Mouse (Mus musculus): ENCODE measurements around the gene Arl4c. TPM values are rescaled to one million over a fixed set of nuclear protein-coding genes. Genes with fewer than 3 reads are reported as not detected.

Gene Arl4c
- 1.5 and 1.7 TPM in 2 replicates for polyA plus RNA-seq (2015; fragmentation: Nextera tagmentation; extraction: Ambion mirVana)

GRCm38 (mm10) chr1:88701870-88702661, at the start of gene Arl4c:
TSS of gene Arl4c (minus strand) at chr1:88702221.
- Histone ChIP-seq H3K9me3 (ENCODE audit: low read length) (no peaks in the 10 kb centered on the region), H3K4me2 (ENCODE audit: low read depth, low read length) (peak within 1 kb of the TSS; percentile 92), H3K27me3 (ENCODE audit: insufficient read depth, low read length) (peaks cover 27% of the 10 kb centered on the region), H3K36me3 (replicated peaks; ENCODE audit: insufficient read depth, low read length) (no peaks in the 10 kb centered on the region), H3K27ac (ENCODE audit: low read depth) (peak within 1 kb of the TSS; percentile 77), H3K4me3 (ENCODE audit: low read depth, low read length) (peak within 1 kb of the TSS; percentile 69), H3K4me1 (ENCODE audit: insufficient read depth) (peaks cover 5% of the 10 kb centered on the region; the same call in 1 of the 2 replicates), H3K9ac (replicated peaks) (peak within 1 kb of the TSS; percentile 67)
- TF ChIP-seq CTCF (IDR thresholded peaks at IDR 0.05; ENCODE audit: low read depth) (no peak), EP300 (IDR thresholded peaks at IDR 0.05; ENCODE audit: low read depth) (no peak)
- ATAC-seq (peak; percentile 77), DNase-seq (peak; percentile 81)
- 4% methylated on average over 76 of the region's 91 CpGs for WGBS (ENCODE audit: insufficient replicate concordance)

DNA sequence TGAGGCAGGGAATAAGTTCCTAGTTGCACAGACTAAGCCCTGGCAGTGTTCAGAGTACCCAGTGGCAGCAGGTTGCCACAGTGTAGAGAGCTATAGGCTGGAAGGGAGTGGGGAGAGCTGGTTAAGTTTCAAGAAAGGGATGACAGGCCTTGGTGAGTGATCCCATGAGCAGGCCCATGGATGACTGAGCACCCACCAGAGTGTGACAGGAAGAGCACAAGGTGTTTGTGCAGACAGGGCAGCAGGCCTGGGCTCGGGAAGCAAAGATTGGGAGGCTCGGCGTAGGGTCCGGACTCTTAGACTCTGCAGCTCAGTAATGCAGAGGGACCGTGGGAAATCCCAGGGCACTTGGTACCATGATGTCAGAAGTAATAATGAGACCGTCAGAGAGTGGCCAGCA, 49.3 kb upstream of the Arl4c start:
- TF ChIP-seq EP300 (IDR thresholded peaks at IDR 0.05; ENCODE audit: low read depth) (no peak), CTCF (IDR thresholded peaks at IDR 0.05; ENCODE audit: low read depth) (no peak)
- 80% methylated on average over 6 of the region's 6 CpGs for WGBS (ENCODE audit: insufficient replicate concordance)
- no peaks in the 10 kb centered on the region for H3K36me3 ChIP-seq (replicated peaks; ENCODE audit: insufficient read depth, low read length)
- H3K4me3 ChIP-seq (ENCODE audit: low read depth, low read length), result no peak overlapping the region
- H3K27me3 ChIP-seq (ENCODE audit: insufficient read depth, low read length), result no peaks in the 10 kb centered on the region
- no peak for ATAC-seq
- H3K4me2 ChIP-seq (ENCODE audit: low read depth, low read length), result no peak overlapping the region
- DNase-seq, result no peak
- no peak overlapping the region for H3K9ac ChIP-seq (replicated peaks)
- H3K9me3 ChIP-seq (ENCODE audit: low read length), result no peaks in the 10 kb centered on the region
- H3K27ac ChIP-seq (ENCODE audit: low read depth), result no peak overlapping the region
- no peaks in the 10 kb centered on the region for H3K4me1 ChIP-seq (ENCODE audit: insufficient read depth)

DNA sequence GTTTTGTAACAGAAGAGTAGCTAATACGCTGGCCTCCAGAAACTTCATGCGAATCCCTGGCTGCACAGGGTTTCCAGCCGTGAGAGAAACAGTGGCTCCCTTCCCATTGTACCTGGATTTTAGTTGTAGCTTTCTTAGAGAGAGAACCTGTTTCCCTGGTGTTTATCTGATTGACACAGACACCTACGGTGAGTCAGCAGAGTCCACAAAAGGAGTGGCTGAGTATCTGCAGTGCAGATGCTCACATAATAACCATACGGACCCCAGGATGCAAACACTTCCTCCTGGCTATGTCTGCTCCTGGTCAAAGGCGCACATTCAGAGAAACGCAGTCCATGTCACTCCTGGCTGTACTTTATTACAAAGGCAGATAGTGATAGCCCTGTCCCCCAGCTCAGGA, 48.6 kb upstream of the Arl4c start:
- ATAC-seq, result no peak

DNA sequence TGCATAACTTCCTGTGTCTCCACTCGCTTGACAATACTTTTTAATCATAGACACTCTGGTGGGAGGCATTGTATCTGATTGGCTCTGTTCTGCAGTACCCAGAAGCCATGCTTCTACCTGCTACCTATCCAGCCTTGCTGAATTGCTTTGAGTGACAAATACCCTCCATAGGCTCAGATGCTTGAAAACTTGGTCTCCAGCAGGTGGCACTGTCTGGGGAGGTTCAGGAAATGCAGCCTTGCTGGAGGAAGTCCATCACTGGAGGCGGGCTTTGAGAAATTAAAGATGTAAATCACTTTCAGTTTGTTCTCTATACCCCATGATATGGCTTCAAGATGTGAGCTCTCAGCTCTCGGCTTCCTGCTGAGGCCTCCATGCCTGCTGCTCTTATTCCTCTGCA, 48.1 kb upstream of the Arl4c start:
- TF ChIP-seq CTCF (IDR thresholded peaks at IDR 0.05; ENCODE audit: low read depth) (peak; percentile 44), EP300 (IDR thresholded peaks at IDR 0.05; ENCODE audit: low read depth) (no peak)
- Histone ChIP-seq H3K4me3 (ENCODE audit: low read depth, low read length) (no peak overlapping the region), H3K9ac (replicated peaks) (no peak overlapping the region), H3K9me3 (ENCODE audit: low read length) (no peaks in the 10 kb centered on the region), H3K27me3 (ENCODE audit: insufficient read depth, low read length) (no peaks in the 10 kb centered on the region), H3K27ac (ENCODE audit: low read depth) (no peak overlapping the region), H3K4me2 (ENCODE audit: low read depth, low read length) (no peak overlapping the region), H3K4me1 (ENCODE audit: insufficient read depth) (no peaks in the 10 kb centered on the region), H3K36me3 (replicated peaks; ENCODE audit: insufficient read depth, low read length) (no peaks in the 10 kb centered on the region)
- DNase-seq (no peak), ATAC-seq (no peak)
- WGBS (ENCODE audit: insufficient replicate concordance), result 81% methylated on average over 3 of the region's 3 CpGs

More for the DNA sequence above, 48.6 kb upstream of the Arl4c start:
- Histone ChIP-seq H3K4me3 (ENCODE audit: low read depth, low read length) (no peak overlapping the region), H3K4me2 (ENCODE audit: low read depth, low read length) (no peak overlapping the region), H3K9me3 (ENCODE audit: low read length) (no peaks in the 10 kb centered on the region), H3K27ac (ENCODE audit: low read depth) (no peak overlapping the region), H3K4me1 (ENCODE audit: insufficient read depth) (no peaks in the 10 kb centered on the region), H3K9ac (replicated peaks) (no peak overlapping the region), H3K36me3 (replicated peaks; ENCODE audit: insufficient read depth, low read length) (no peaks in the 10 kb centered on the region), H3K27me3 (ENCODE audit: insufficient read depth, low read length) (no peaks in the 10 kb centered on the region)
- 70% methylated on average over 7 of the region's 7 CpGs for WGBS (ENCODE audit: insufficient replicate concordance)
- DNase-seq, result no peak
- no peak for TF ChIP-seq EP300 (IDR thresholded peaks at IDR 0.05; ENCODE audit: low read depth)
- no peak for TF ChIP-seq CTCF (IDR thresholded peaks at IDR 0.05; ENCODE audit: low read depth)

- no peak overlapping the region for H3K4me2 ChIP-seq (ENCODE audit: low read depth, low read length)
- TF ChIP-seq CTCF (IDR thresholded peaks at IDR 0.05; ENCODE audit: low read depth) (no peak), EP300 (IDR thresholded peaks at IDR 0.05; ENCODE audit: low read depth) (no peak)
- no peak overlapping the region for H3K4me3 ChIP-seq (ENCODE audit: low read depth, low read length)
- H3K4me1 ChIP-seq (ENCODE audit: insufficient read depth), result no peaks in the 10 kb centered on the region
- DNase-seq, result peak; percentile 21
- no peaks in the 10 kb centered on the region for H3K9me3 ChIP-seq (ENCODE audit: low read length)
- ATAC-seq, result peak; percentile 57; the same call in 1 of the 2 replicates
- H3K9ac ChIP-seq (replicated peaks), result no peak overlapping the region
- no peak overlapping the region for H3K27ac ChIP-seq (ENCODE audit: low read depth)
- H3K36me3 ChIP-seq (replicated peaks; ENCODE audit: insufficient read depth, low read length), result no peaks in the 10 kb centered on the region
- no peaks in the 10 kb centered on the region for H3K27me3 ChIP-seq (ENCODE audit: insufficient read depth, low read length)
- 62% methylated on average over 8 of the region's 8 CpGs for WGBS (ENCODE audit: insufficient replicate concordance)
Observed at GRCm38 (mm10) chr1:88749106-88749505, 47.1 kb upstream of the Arl4c start.

- Histone ChIP-seq H3K27me3 (ENCODE audit: insufficient read depth, low read length) (no peaks in the 10 kb centered on the region), H3K9ac (replicated peaks) (no peak overlapping the region), H3K4me2 (ENCODE audit: low read depth, low read length) (no peak overlapping the region), H3K4me3 (ENCODE audit: low read depth, low read length) (no peak overlapping the region), H3K27ac (ENCODE audit: low read depth) (no peak overlapping the region), H3K9me3 (ENCODE audit: low read length) (no peaks in the 10 kb centered on the region), H3K36me3 (replicated peaks; ENCODE audit: insufficient read depth, low read length) (no peaks in the 10 kb centered on the region), H3K4me1 (ENCODE audit: insufficient read depth) (no peaks in the 10 kb centered on the region)
- peak; percentile 73 for ATAC-seq
- 4% methylated on average over 8 of the region's 8 CpGs for WGBS (ENCODE audit: insufficient replicate concordance)
- DNase-seq, result peak; percentile 76
- TF ChIP-seq EP300 (IDR thresholded peaks at IDR 0.05; ENCODE audit: low read depth) (no peak), CTCF (IDR thresholded peaks at IDR 0.05; ENCODE audit: low read depth) (peak; percentile 96)
Observed at GRCm38 (mm10) chr1:88745256-88745655, 43.2 kb upstream of the Arl4c start.

Data from liver, postnatal 0 days (tissue).